Mouse (Mus musculus) hindbrain, embryonic 11.5 days (tissue): ENCODE data around the gene Rab3d. TPM values are rescaled to one million over a fixed set of nuclear protein-coding genes. Genes with fewer than 3 reads are reported as not detected.
A peak's percentile ranks its signal among the peaks of the same experiment; 100 is the strongest.

ENCODE experiments used
- ATAC-seq: fragments of 200-750 bp; cut with Nextera tagmentation; 2 replicates; pipeline ENCODE4 v1.8.0; 2017; ENCODE audit warnings: mild to moderate bottlenecking, moderate TSS enrichment, moderate library complexity; ENCODE audit not compliant: low FRiP score
- DNase-seq: peaks from one replicate; pipeline ENCODE4 v3.0.0-alpha.2; 2015; ENCODE audit warnings: low spot score
- H3K27ac ChIP-seq: fragments of 300-500 bp; sonication (generic); 2 replicates; pipeline ENCODE4 v1.5.1; 2014; ENCODE audit warnings: mild to moderate bottlenecking, low read depth, low read length
- H3K27me3 ChIP-seq: fragments of 300-500 bp; sonication (generic); 2 replicates; pipeline ENCODE4 v1.6.1; 2014; ENCODE audit warnings: mild to moderate bottlenecking, low read length, moderate library complexity, mixed read lengths; ENCODE audit not compliant: control insufficient read depth, insufficient read depth
- H3K36me3 ChIP-seq: fragments of 300-500 bp; sonication (generic); 2 replicates; pipeline ENCODE4 v1.6.1; 2014; ENCODE audit warnings: mild to moderate bottlenecking, low read length, moderate library complexity, mixed read lengths; ENCODE audit not compliant: control insufficient read depth, insufficient read depth
- H3K4me1 ChIP-seq: fragments of 300-500 bp; sonication (generic); replicated peaks from 2 replicates; pipeline ENCODE4 v1.6.1; 2014; ENCODE audit warnings: low read length, mixed read lengths; ENCODE audit not compliant: control insufficient read depth, insufficient read depth
- H3K4me2 ChIP-seq: fragments of 300-500 bp; sonication (generic); replicated peaks from 2 replicates; pipeline ENCODE4 v1.6.1; 2014; ENCODE audit warnings: mild to moderate bottlenecking, low read depth, low read length
- H3K4me3 ChIP-seq: fragments of 300-500 bp; sonication (generic); 2 replicates; pipeline ENCODE4 v1.5.1; 2014; ENCODE audit warnings: low read depth, low read length
- H3K9ac ChIP-seq: fragments of 300-500 bp; sonication (generic); 2 replicates; pipeline ENCODE4 v1.6.1; 2014; ENCODE audit warnings: low read depth, low read length
- H3K9me3 ChIP-seq: fragments of 300-500 bp; sonication (generic); 2 replicates; pipeline ENCODE4 v1.6.1; 2016; ENCODE audit warnings: low read length; ENCODE audit not compliant: control insufficient read depth
- WGBS: fragments of 180-500 bp; shearing (Covaris S2); extraction: QIAGEN DNeasy Blood & Tissue Kit; methylation state at CpG from one replicate; pipeline ENCODE4 v1.1.7; 2014; 5-methylcytosine and 5-hydroxymethylcytosine counted together
- polyA plus RNA-seq: library from polyadenylated mRNA; unstranded; fragments of >200 nt; fragmentation: Nextera tagmentation; extraction: Ambion mirVana; gene quantifications from 2 replicates; pipeline ENCODE4 v1.2.1, GENCODE M21; 2014

The Rab3d gene
- polyA plus RNA-seq, 1 experiment from 2014 or later, result 8.6 TPM

- Histone ChIP-seq H3K27me3 (peaks cover 40% of the 10 kb centered on the region), H3K9ac (no peak overlapping the region), H3K4me3 (no peak overlapping the region), H3K4me1 (peaks cover 8% of the 10 kb centered on the region; the same call in 1 of the 2 replicates), H3K36me3 (no peaks in the 10 kb centered on the region), H3K9me3 (no peaks in the 10 kb centered on the region), H3K27ac (no peak overlapping the region), H3K4me2 (no peak overlapping the region)
- ATAC-seq (no peak), DNase-seq (no peak)
- WGBS, result 88% methylated on average over 5 of the region's 5 CpGs
Measured at GRCm38 (mm10) chr9:21958372-21958771, 40.4 kb upstream of the Rab3d start.

GRCm38 (mm10) chr9:21955570-21956281 lies 37.7 kb upstream of the Rab3d start, which contains the start of gene Swsap1:
Swsap1 (plus strand) TSS chr9:21955755.
- Histone ChIP-seq H3K4me3 (peak within 1 kb of the TSS; percentile 67), H3K27ac (peak within 1 kb of the TSS; percentile 88), H3K36me3 (no peaks in the 10 kb centered on the region), H3K27me3 (peaks cover 17% of the 10 kb centered on the region), H3K9me3 (no peaks in the 10 kb centered on the region), H3K9ac (peak within 1 kb of the TSS; percentile 78), H3K4me1 (0 out of 2 replicates have a peak, but pooled peaks cover 2% of the 10 kb centered on the region), H3K4me2 (peak within 1 kb of the TSS; percentile 54)
- DNase-seq (peak; percentile 98), ATAC-seq (peak; percentile 98)
- WGBS, result under 1% methylated on average over 52 of the region's 54 CpGs

DNA sequence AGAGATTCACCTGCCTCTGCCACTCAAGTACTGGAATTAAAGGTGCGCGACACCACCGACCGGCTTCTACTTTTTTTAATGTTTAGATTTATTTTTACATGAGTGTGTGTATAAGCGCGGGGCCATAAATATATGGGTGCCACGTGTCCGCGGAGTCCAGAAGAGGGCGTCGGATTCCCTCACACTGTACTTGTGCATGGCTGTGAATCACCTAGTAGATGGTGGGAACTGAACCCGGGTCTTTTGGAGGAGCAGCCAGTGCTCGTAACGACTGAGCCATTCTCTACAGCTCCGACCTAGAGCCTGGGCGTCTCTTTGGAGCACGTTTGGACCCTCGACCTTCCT lies 37.2 kb upstream of the Rab3d start:
- no peak for DNase-seq
- Histone ChIP-seq H3K9ac (peak overlapping the region; percentile 47; the same call in 1 of the 2 replicates), H3K27me3 (peaks cover 12% of the 10 kb centered on the region), H3K4me1 (0 out of 2 replicates have a peak, but pooled peaks cover 2% of the 10 kb centered on the region), H3K36me3 (no peaks in the 10 kb centered on the region), H3K4me3 (peak overlapping the region; percentile 67), H3K9me3 (no peaks in the 10 kb centered on the region), H3K27ac (peak overlapping the region; percentile 42; the same call in 1 of the 2 replicates), H3K4me2 (peak overlapping the region; percentile 48)
- peak; percentile 77 for ATAC-seq
- 3% methylated on average over 18 of the region's 18 CpGs for WGBS

DNA sequence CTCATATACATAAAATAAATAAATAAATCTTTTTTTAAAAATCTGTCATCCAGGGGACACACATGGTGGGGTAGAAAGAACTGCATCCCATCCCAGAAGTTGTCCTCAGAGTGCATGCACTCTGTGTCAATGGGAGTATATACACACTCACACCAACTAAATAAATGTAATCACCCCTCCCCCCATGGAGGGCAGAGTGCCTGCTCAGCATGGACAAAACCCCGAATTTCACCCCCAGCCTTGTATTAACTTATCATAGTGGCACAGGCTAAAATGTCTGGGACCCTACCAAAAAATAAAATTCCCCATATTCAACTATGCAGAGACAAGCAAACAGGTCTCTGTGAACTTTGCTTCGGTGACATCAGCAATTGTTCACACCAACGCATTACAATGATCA lies 36.6 kb upstream of the Rab3d start:
- Histone ChIP-seq H3K36me3 (no peaks in the 10 kb centered on the region), H3K9ac (no peak overlapping the region), H3K27ac (no peak overlapping the region), H3K27me3 (peaks cover 6% of the 10 kb centered on the region), H3K4me1 (0 out of 2 replicates have a peak, but pooled peaks cover 2% of the 10 kb centered on the region), H3K9me3 (no peaks in the 10 kb centered on the region), H3K4me3 (no peak overlapping the region), H3K4me2 (no peak overlapping the region)
- 77% methylated on average over 3 of the region's 3 CpGs for WGBS
- DNase-seq (no peak), ATAC-seq (no peak)

DNA sequence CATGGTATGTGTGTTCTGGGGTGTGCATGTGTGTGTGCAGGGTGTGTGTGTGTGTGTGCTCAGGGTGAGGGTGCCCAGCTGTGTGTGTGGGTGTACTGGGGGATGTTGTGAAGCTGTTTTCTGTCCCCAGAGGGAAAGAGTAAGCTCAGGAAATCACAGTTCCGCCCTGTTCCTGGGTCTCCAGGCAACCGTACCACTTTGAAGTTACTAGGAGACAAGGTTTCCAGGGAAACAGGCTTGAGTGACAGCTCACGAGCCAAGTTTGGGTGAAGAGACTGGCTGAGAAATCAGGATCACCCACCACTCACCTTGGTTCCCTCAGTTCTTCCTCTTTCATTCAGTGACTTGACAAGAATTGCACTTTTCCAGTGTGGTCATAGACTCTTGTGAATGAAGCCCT lies 35.6 kb upstream of the Rab3d start:
- Histone ChIP-seq H3K4me1 (0 out of 2 replicates have a peak, but pooled peaks cover 2% of the 10 kb centered on the region), H3K4me3 (no peak overlapping the region), H3K27ac (no peak overlapping the region), H3K36me3 (no peaks in the 10 kb centered on the region), H3K27me3 (no peaks in the 10 kb centered on the region), H3K9ac (no peak overlapping the region), H3K9me3 (no peaks in the 10 kb centered on the region), H3K4me2 (no peak overlapping the region)
- DNase-seq, result peak; percentile 48
- WGBS, result 12% methylated on average over 3 of the region's 3 CpGs
- ATAC-seq, result no peak

GRCm38 (mm10) chr9:21951977-21952376 lies 34.0 kb upstream of the Rab3d start:
- Histone ChIP-seq H3K4me2 (no peak overlapping the region), H3K4me3 (no peak overlapping the region), H3K36me3 (no peaks in the 10 kb centered on the region), H3K27me3 (peaks cover 7% of the 10 kb centered on the region; the same call in 1 of the 2 replicates), H3K9me3 (no peaks in the 10 kb centered on the region), H3K4me1 (peaks cover 2% of the 10 kb centered on the region; the same call in 1 of the 2 replicates), H3K9ac (no peak overlapping the region), H3K27ac (no peak overlapping the region)
- ATAC-seq (no peak), DNase-seq (no peak)
- 82% methylated on average over 3 of the region's 3 CpGs for WGBS

- no peak overlapping the region for H3K4me2 ChIP-seq
- no peaks in the 10 kb centered on the region for H3K36me3 ChIP-seq
- peaks cover 2% of the 10 kb centered on the region; the same call in 1 of the 2 replicates for H3K4me1 ChIP-seq
- no peak overlapping the region for H3K4me3 ChIP-seq
- DNase-seq (peak; percentile 86), ATAC-seq (no peak)
- no peak overlapping the region for H3K9ac ChIP-seq
- H3K9me3 ChIP-seq, result no peaks in the 10 kb centered on the region
- WGBS, result 16% methylated on average over 11 of the region's 11 CpGs
- H3K27ac ChIP-seq, result no peak overlapping the region
- peaks cover 7% of the 10 kb centered on the region; the same call in 1 of the 2 replicates for H3K27me3 ChIP-seq
Measured at GRCm38 (mm10) chr9:21950322-21950721, 32.3 kb upstream of the Rab3d start.

GRCm38 (mm10) chr9:21948790-21949189 lies 30.8 kb upstream of the Rab3d start:
- peaks cover 2% of the 10 kb centered on the region; the same call in 1 of the 2 replicates for H3K4me1 ChIP-seq
- 74% methylated on average over 6 of the region's 6 CpGs for WGBS
- ATAC-seq, result no peak

DNA sequence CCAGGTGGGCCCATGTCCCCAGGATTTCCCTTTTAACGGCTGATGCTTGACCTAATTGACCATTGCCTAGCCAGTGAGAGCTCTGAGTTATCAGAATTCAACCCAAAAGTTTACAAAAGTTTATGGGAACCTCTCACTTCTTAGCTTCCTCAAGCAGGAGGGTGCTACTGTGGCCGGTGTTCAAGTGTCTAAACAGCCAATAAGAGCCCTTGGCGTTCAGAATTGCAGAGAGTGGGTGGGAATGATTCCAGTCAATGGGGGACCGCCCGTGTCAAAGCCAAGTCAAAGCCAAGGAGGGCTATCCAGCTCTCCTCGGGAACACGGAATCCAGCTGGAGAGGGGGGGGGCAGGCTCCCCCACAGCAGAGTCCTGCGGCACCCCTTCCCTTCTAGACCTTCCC lies 30.2 kb upstream of the Rab3d start:
- Histone ChIP-seq H3K27ac (no peak overlapping the region), H3K9me3 (no peaks in the 10 kb centered on the region), H3K4me1 (no peaks in the 10 kb centered on the region; the same call in 1 of the 2 replicates), H3K4me2 (no peak overlapping the region), H3K27me3 (peaks cover 7% of the 10 kb centered on the region; the same call in 1 of the 2 replicates), H3K36me3 (no peaks in the 10 kb centered on the region), H3K9ac (no peak overlapping the region), H3K4me3 (no peak overlapping the region)
- no peak for ATAC-seq
- 56% methylated on average over 8 of the region's 8 CpGs for WGBS
- DNase-seq, result no peak

More at GRCm38 (mm10) chr9:21948790-21949189, 30.8 kb upstream of the Rab3d start:
- H3K27ac ChIP-seq, result no peak overlapping the region
- H3K4me2 ChIP-seq, result no peak overlapping the region
- no peak for DNase-seq
- no peak overlapping the region for H3K9ac ChIP-seq
- H3K4me3 ChIP-seq, result no peak overlapping the region
- no peaks in the 10 kb centered on the region for H3K36me3 ChIP-seq
- H3K27me3 ChIP-seq, result peaks cover 7% of the 10 kb centered on the region; the same call in 1 of the 2 replicates
- H3K9me3 ChIP-seq, result no peaks in the 10 kb centered on the region
